Mouse (Mus musculus) erythroid progenitor cell, adult 5-6 weeks (primary cell): ENCODE measurements around the gene Aloxe3. TPM values are rescaled to one million over a fixed set of nuclear protein-coding genes. Genes with fewer than 3 reads are reported as not detected.

Source experiments
- ATAC-seq: replicated peaks from 2 replicates; pipeline ENCODE4 v1.8.0; 2016; ENCODE audit warnings: moderate number of reproducible peaks, mild to moderate bottlenecking, moderate TSS enrichment, inconsistent platforms; ENCODE audit not compliant: poor library complexity, low FRiP score, severe bottlenecking
- total RNA-seq, 2 experiments: library from RNA; stranded (forward) in 1 of 2; stranded (reverse) in 1 of 2; fragments of 150-400 nt in 1 of 2; fragments of 186-747, 209-891 nt in 1 of 2; gene quantifications; 2 replicates each; pipeline versions ENCODE4 v1.2.3 to v1.2.4; 2015 to 2017; ENCODE audit warnings: low replicate concordance in 2 of 2

Aloxe3 gene
- total RNA-seq (2015; ENCODE audit: low replicate concordance) (not detected in 2 replicates), total RNA-seq (2017; ENCODE audit: low replicate concordance) (3.1 TPM in 1 of 2 replicates, not detected in the other)

GRCm38 (mm10) chr11:69125852-69125918, at the start of gene Aloxe3:
Aloxe3 (plus strand) TSS chr11:69125896.
- ATAC-seq, result no peak

- no peak for ATAC-seq
These were observed 49.1 kb upstream of the Aloxe3 start for GRCm38 (mm10) chr11:69076572-69076971.

GRCm38 (mm10) chr11:69077316-69077715, 48.4 kb upstream of the Aloxe3 start:
- no peak for ATAC-seq

GRCm38 (mm10) chr11:69078041-69078440, 47.7 kb upstream of the Aloxe3 start:
- no peak for ATAC-seq

- no peak for ATAC-seq
These were observed 46.8 kb upstream of the Aloxe3 start for GRCm38 (mm10) chr11:69078805-69079438.

- ATAC-seq, result no peak
These were observed 45.4 kb upstream of the Aloxe3 start for GRCm38 (mm10) chr11:69080102-69080854.

GRCm38 (mm10) chr11:69080855-69081222, 44.9 kb upstream of the Aloxe3 start:
- no peak for ATAC-seq

GRCm38 (mm10) chr11:69081613-69082012, 44.1 kb upstream of the Aloxe3 start:
- ATAC-seq, result no peak

GRCm38 (mm10) chr11:69085608-69086007, 40.1 kb upstream of the Aloxe3 start:
- ATAC-seq, result no peak

GRCm38 (mm10) chr11:69086390-69086789, 39.3 kb upstream of the Aloxe3 start:
- no peak for ATAC-seq

GRCm38 (mm10) chr11:69087082-69087481, 38.6 kb upstream of the Aloxe3 start:
- ATAC-seq, result no peak

- ATAC-seq, result no peak
These were observed 38.1 kb upstream of the Aloxe3 start for GRCm38 (mm10) chr11:69087597-69087996.

- peak; percentile 63 for ATAC-seq
These were observed 37.4 kb upstream of the Aloxe3 start, which contains the start of gene Vamp2 for GRCm38 (mm10) chr11:69088103-69088855. Vamp2 (plus strand) TSS chr11:69088490.

GRCm38 (mm10) chr11:69088856-69089615, 36.7 kb upstream of the Aloxe3 start:
- ATAC-seq, result peak; percentile 84

GRCm38 (mm10) chr11:69089616-69090290, 35.9 kb upstream of the Aloxe3 start:
- ATAC-seq, result no peak; the same call in 1 of the 2 replicates

- no peak for ATAC-seq
These were observed 35.3 kb upstream of the Aloxe3 start for GRCm38 (mm10) chr11:69090367-69090766.

- no peak for ATAC-seq
These were observed 33.9 kb upstream of the Aloxe3 start for GRCm38 (mm10) chr11:69091566-69092385.

GRCm38 (mm10) chr11:69092386-69092751, 33.3 kb upstream of the Aloxe3 start:
- ATAC-seq, result no peak

GRCm38 (mm10) chr11:69092871-69093270, 32.8 kb upstream of the Aloxe3 start:
- no peak for ATAC-seq
